ENCODE assay signal across 21 mouse cellular contexts in the genomic region with DNA sequence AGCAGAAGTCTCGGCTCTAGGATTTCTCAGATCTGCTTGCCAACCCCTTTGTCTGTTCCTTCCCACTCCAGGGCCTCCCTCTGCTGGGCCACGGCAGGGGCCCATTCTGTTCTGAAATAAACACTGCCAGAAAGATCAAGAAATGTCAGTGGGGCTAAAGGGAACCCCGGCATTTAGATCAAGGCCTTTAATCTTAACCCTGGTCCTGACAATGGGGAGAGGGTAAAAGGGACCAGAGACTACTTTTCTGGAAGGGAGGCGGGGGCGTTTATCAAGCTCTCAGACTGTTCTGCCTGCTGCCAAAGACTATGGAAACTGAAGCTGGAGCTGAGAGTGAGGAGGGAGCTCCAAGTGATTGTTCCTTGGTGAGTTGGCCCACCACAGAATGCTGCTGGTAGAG.
DNase-seq lines count a peak whose midpoint lies in the region; ATAC-seq lines count a peak whose summit lies in the region.
"Had no signal": no experiment of that assay in that cellular context is flagged by ENCODE, and none has a peak within 500 bp of the region (broad histone marks: within the 10 kb centered on the region; RNA-seq: fewer than 3 reads in every experiment).

No protein-coding gene starts in this region.

- peak; percentile 71 for DNase-seq in heart, adult 11 months
- DNase-seq in heart, embryonic 10.5 days (ENCODE audit: low spot score) = no peak
- peak; percentile 18 for DNase-seq in Muller cell, postnatal 12 days (ENCODE audit: inconsistent ontology term)
- DNase-seq in brain, adult 2 months (ENCODE audit: low read depth, low spot score) = peak; percentile 45
- DNase-seq in layer of hippocampus, adult 9-11 months = no peak
- DNase-seq: cerebellum, adult 9-10 months; gastrocnemius, postnatal 10 days; heart, adult 18-20 months; kidney, adult 2 months; kidney, postnatal 10 days; lung, postnatal 10 days; thymus, adult 2 months had no signal

- H3K9ac ChIP-seq in limb, embryonic 15.5 days = no peak overlapping the region
- H3K9ac ChIP-seq in intestine, embryonic 15.5 days = no peak overlapping the region
- H3K9ac ChIP-seq in heart, embryonic 12.5 days = no peak overlapping the region
- H3K9ac ChIP-seq: embryonic facial prominence, embryonic 12.5 days; limb, embryonic 13.5 days; liver, embryonic 15.5 days; midbrain, embryonic 13.5 days; neural tube, embryonic 13.5 days had no signal

- no peak for ATAC-seq in limb, embryonic 15.5 days (ENCODE audit: insufficient number of reproducible peaks, low FRiP score, low TSS enrichment, low read depth)
- no peak for ATAC-seq in intestine, embryonic 15.5 days
- no peak for ATAC-seq in heart, embryonic 12.5 days (ENCODE audit: insufficient number of reproducible peaks, low FRiP score)
- ATAC-seq: midbrain, embryonic 13.5 days; Patski had no signal

- H3K4me2 ChIP-seq in limb, embryonic 15.5 days = no peak overlapping the region
- no peak overlapping the region for H3K4me2 ChIP-seq in intestine, embryonic 15.5 days (replicated peaks)
- no peak overlapping the region for H3K4me2 ChIP-seq in heart, embryonic 12.5 days
- H3K4me2 ChIP-seq: embryonic facial prominence, embryonic 12.5 days; limb, embryonic 13.5 days; liver, embryonic 15.5 days; midbrain, embryonic 13.5 days; neural tube, embryonic 13.5 days had no signal

- no peaks in the 10 kb centered on the region for H3K9me3 ChIP-seq in heart, embryonic 10.5 days
- H3K9me3 ChIP-seq in limb, embryonic 15.5 days = no peaks in the 10 kb centered on the region
- H3K9me3 ChIP-seq in intestine, embryonic 15.5 days = no peaks in the 10 kb centered on the region
- H3K9me3 ChIP-seq in heart, embryonic 12.5 days (replicated peaks) = no peaks in the 10 kb centered on the region
- H3K9me3 ChIP-seq: embryonic facial prominence, embryonic 12.5 days; limb, embryonic 13.5 days; liver, embryonic 15.5 days; midbrain, embryonic 13.5 days; neural tube, embryonic 13.5 days had no signal

- H3K4me3 ChIP-seq in heart, embryonic 10.5 days = no peak overlapping the region
- H3K4me3 ChIP-seq in limb, embryonic 15.5 days = no peak overlapping the region
- H3K4me3 ChIP-seq in intestine, embryonic 15.5 days (replicated peaks) = no peak overlapping the region
- no peak overlapping the region for H3K4me3 ChIP-seq in heart, embryonic 12.5 days
- H3K4me3 ChIP-seq: embryonic facial prominence, embryonic 12.5 days; limb, embryonic 13.5 days; liver, embryonic 15.5 days; midbrain, embryonic 13.5 days; neural tube, embryonic 13.5 days had no signal

- H3K36me3 ChIP-seq in heart, embryonic 10.5 days = no peaks in the 10 kb centered on the region
- no peaks in the 10 kb centered on the region for H3K36me3 ChIP-seq in limb, embryonic 15.5 days
- H3K36me3 ChIP-seq in intestine, embryonic 15.5 days = no peaks in the 10 kb centered on the region
- no peaks in the 10 kb centered on the region for H3K36me3 ChIP-seq in heart, embryonic 12.5 days
- H3K36me3 ChIP-seq: embryonic facial prominence, embryonic 12.5 days; limb, embryonic 13.5 days; liver, embryonic 15.5 days; midbrain, embryonic 13.5 days; neural tube, embryonic 13.5 days had no signal

- peaks cover 12% of the 10 kb centered on the region; the same call in 1 of the 2 replicates for H3K27me3 ChIP-seq in heart, embryonic 10.5 days (ENCODE audit: insufficient read depth, poor library complexity, severe bottlenecking)
- no peaks in the 10 kb centered on the region for H3K27me3 ChIP-seq in limb, embryonic 15.5 days
- no peaks in the 10 kb centered on the region for H3K27me3 ChIP-seq in intestine, embryonic 15.5 days (replicated peaks)
- no peaks in the 10 kb centered on the region; the same call in 1 of the 2 replicates for H3K27me3 ChIP-seq in heart, embryonic 12.5 days (replicated peaks)
- H3K27me3 ChIP-seq: embryonic facial prominence, embryonic 12.5 days; liver, embryonic 15.5 days; neural tube, embryonic 13.5 days; Patski had no signal

- peaks cover 35% of the 10 kb centered on the region for H3K4me1 ChIP-seq in heart, embryonic 10.5 days
- peaks cover 46% of the 10 kb centered on the region for H3K4me1 ChIP-seq in limb, embryonic 15.5 days
- peaks cover 2% of the 10 kb centered on the region; the same call in 1 of the 2 replicates for H3K4me1 ChIP-seq in intestine, embryonic 15.5 days (replicated peaks)
- peaks cover 14% of the 10 kb centered on the region for H3K4me1 ChIP-seq in heart, embryonic 12.5 days (replicated peaks)
- H3K4me1 ChIP-seq: liver, embryonic 15.5 days had no signal

- WGBS in heart, embryonic 10.5 days = 46% methylated on average over 5 of the region's 5 CpGs
- WGBS in limb, embryonic 15.5 days = 48% methylated on average over 5 of the region's 5 CpGs
- WGBS in intestine, embryonic 15.5 days = 47% methylated on average over 5 of the region's 5 CpGs
- 41% methylated on average over 5 of the region's 5 CpGs for WGBS in heart, embryonic 12.5 days

- no peak overlapping the region for H3K27ac ChIP-seq in heart, embryonic 10.5 days
- H3K27ac ChIP-seq in limb, embryonic 15.5 days = peak overlapping the region; percentile 50
- H3K27ac ChIP-seq in intestine, embryonic 15.5 days = no peak overlapping the region
- H3K27ac ChIP-seq in heart, embryonic 12.5 days (ENCODE audit: poor library complexity, severe bottlenecking) = no peak overlapping the region
- H3K27ac ChIP-seq: embryonic facial prominence, embryonic 12.5 days; limb, embryonic 13.5 days; liver, embryonic 15.5 days; midbrain, embryonic 13.5 days; neural tube, embryonic 13.5 days had no signal

Comparison
In these comparisons a context has a peak if more than half of its experiments do, and no peak if none do; other contexts are left out.
1. DNase-seq: peak in heart, adult 11 months (single experiment), Muller cell, postnatal 12 days (single experiment) and brain, adult 2 months (single experiment); none in heart, embryonic 10.5 days (single experiment) and layer of hippocampus, adult 9-11 months (single experiment).